Mouse (Mus musculus) MEL (cell line): Measurements from ENCODE around the gene Slc30a3. TPM values are rescaled to one million over a fixed set of nuclear protein-coding genes. Genes with fewer than 3 reads are reported as not detected.

Source experiments
- DNase-seq: peaks from one replicate; pipeline ENCODE4 v3.0.0; 2011; ENCODE audit warnings: low read depth, low spot score
- H3K27ac ChIP-seq: 2 replicates; pipeline ENCODE4 v1.5.1; 2012; ENCODE audit warnings: low read depth, mild to moderate bottlenecking, control low read depth, low read length, moderate library complexity; ENCODE audit not compliant: control insufficient read depth
- H3K27me3 ChIP-seq, 2 experiments: fragments of 150-350 bp in 1 of 2; sonication (generic) in 1 of 2; 2 replicates each; pipeline ENCODE4 v1.6.1; 2012; ENCODE audit warnings: low read length in 2 of 2, mild to moderate bottlenecking in 2 of 2, improper control_type of control experiment in 1 of 2, moderate library complexity in 1 of 2; ENCODE audit not compliant: insufficient read depth in 2 of 2, control insufficient read depth in 1 of 2
- H3K36me3 ChIP-seq, 2 experiments: 2 replicates each; pipeline ENCODE4 v1.6.1; 2012 to 2014; ENCODE audit warnings: low read length in 2 of 2, improper control_type of control experiment in 1 of 2, inconsistent platforms in 1 of 2, mild to moderate bottlenecking in 1 of 2; ENCODE audit not compliant: insufficient read depth in 2 of 2, control insufficient read depth in 1 of 2
- H3K4me1 ChIP-seq, 2 experiments: fragments of 150-350 bp in 1 of 2; sonication (generic) in 1 of 2; 2 replicates each; pipeline ENCODE4 v1.6.1; 2012; ENCODE audit warnings: low read length in 2 of 2, improper control_type of control experiment in 1 of 2, mild to moderate bottlenecking in 1 of 2; ENCODE audit not compliant: insufficient read depth in 2 of 2, control insufficient read depth in 1 of 2
- H3K4me3 ChIP-seq, 2 experiments: fragments of 150-350 bp in 1 of 2; sonication (generic) in 1 of 2; 2 replicates each; pipeline ENCODE4 v1.5.1; 2012; ENCODE audit warnings: low read depth in 2 of 2, low read length in 2 of 2, mild to moderate bottlenecking in 2 of 2, moderate library complexity in 2 of 2, control low read depth in 1 of 2, improper control_type of control experiment in 1 of 2; ENCODE audit not compliant: control insufficient read depth in 1 of 2, insufficient read depth in 1 of 2
- H3K79me2 ChIP-seq: 2 replicates; pipeline ENCODE4 v1.6.1; 2012; ENCODE audit warnings: mild to moderate bottlenecking, low read length, moderate library complexity; ENCODE audit not compliant: control insufficient read depth, poor library complexity, insufficient read depth
- H3K9ac ChIP-seq: 2 replicates; pipeline ENCODE4 v1.6.1; 2012; ENCODE audit warnings: low read depth, mild to moderate bottlenecking, control low read depth, low read length, moderate library complexity; ENCODE audit not compliant: control insufficient read depth, poor library complexity, severe bottlenecking
- H3K9me3 ChIP-seq: fragments of 150-350 bp; sonication (generic); replicated peaks from 2 replicates; pipeline ENCODE4 v1.6.1; 2012; ENCODE audit warnings: mild to moderate bottlenecking, low read length, improper control_type of control experiment, moderate library complexity; ENCODE audit not compliant: insufficient read depth
- BHLHE40 ChIP-seq: IDR thresholded peaks from 2 replicates; pipeline ENCODE4 v1.6.1; 2012; ENCODE audit warnings: low read depth, mild to moderate bottlenecking, inconsistent platforms, low read length, improper control_type of control experiment, borderline replicate concordance
- CHD1 ChIP-seq: IDR thresholded peaks from 2 replicates; pipeline ENCODE4 v1.6.1; 2012; ENCODE audit warnings: low read depth, mild to moderate bottlenecking, inconsistent platforms, low read length, improper control_type of control experiment
- CTCF ChIP-seq, 3 experiments: IDR thresholded peaks in 2 of 3; conservative IDR thresholded peaks in 1 of 3; 2 replicates each; pipeline ENCODE4 v1.5.1; 2011 to 2012; ENCODE audit warnings: low read length in 3 of 3, low read depth in 2 of 3, mild to moderate bottlenecking in 2 of 3, improper control_type of control experiment in 1 of 3, inconsistent platforms in 1 of 3, mixed read lengths in 1 of 3, moderate library complexity in 1 of 3; ENCODE audit not compliant: control insufficient read depth in 1 of 3, insufficient read depth in 1 of 3, poor library complexity in 1 of 3, severe bottlenecking in 1 of 3
- ETS1 ChIP-seq: IDR thresholded peaks from 2 replicates; pipeline ENCODE4 v1.6.1; 2012; ENCODE audit warnings: low read depth, mild to moderate bottlenecking, inconsistent platforms, low read length, improper control_type of control experiment, moderate library complexity
- GATA1 ChIP-seq: IDR thresholded peaks from 2 replicates; pipeline ENCODE4 v1.6.1; 2011; ENCODE audit warnings: low read depth, low read length, improper control_type of control experiment
- JUND ChIP-seq: IDR thresholded peaks from 2 replicates; pipeline ENCODE4 v1.6.1; 2011; ENCODE audit warnings: low read depth, mild to moderate bottlenecking, improper control_type of control experiment, low read length
- MAFK ChIP-seq: IDR thresholded peaks from 2 replicates; pipeline ENCODE4 v1.6.1; 2011; ENCODE audit warnings: low read depth, mild to moderate bottlenecking, low read length, improper control_type of control experiment, borderline replicate concordance
- NELFE ChIP-seq: IDR thresholded peaks from 2 replicates; pipeline ENCODE4 v1.6.1; 2011; ENCODE audit warnings: low read depth, low read length, improper control_type of control experiment
- RCOR1 ChIP-seq: IDR thresholded peaks from 2 replicates; pipeline ENCODE4 v1.6.1; 2012; ENCODE audit warnings: low read depth, mild to moderate bottlenecking, inconsistent platforms, low read length, improper control_type of control experiment
- SMC3 ChIP-seq: IDR thresholded peaks from 2 replicates; pipeline ENCODE4 v1.6.1; 2011; ENCODE audit warnings: low read depth, low read length, improper control_type of control experiment
- UBTF ChIP-seq: IDR thresholded peaks from 2 replicates; pipeline ENCODE4 v1.6.1; 2012; ENCODE audit warnings: low read depth, mild to moderate bottlenecking, inconsistent platforms, low read length, improper control_type of control experiment, moderate library complexity, borderline replicate concordance; ENCODE audit not compliant: insufficient read depth
- USF1 ChIP-seq: IDR thresholded peaks from 2 replicates; pipeline ENCODE4 v1.6.1; 2014; ENCODE audit warnings: low read depth, mild to moderate bottlenecking, inconsistent platforms, low read length, improper control_type of control experiment, moderate library complexity
- ZC3H11A ChIP-seq: IDR thresholded peaks from 2 replicates; pipeline ENCODE4 v1.6.1; 2012; ENCODE audit warnings: low read depth, mild to moderate bottlenecking, inconsistent platforms, low read length, improper control_type of control experiment
- ZKSCAN1 ChIP-seq: IDR thresholded peaks from 2 replicates; pipeline ENCODE4 v1.6.1; 2012; ENCODE audit warnings: low read depth, mild to moderate bottlenecking, inconsistent platforms, low read length, improper control_type of control experiment, moderate library complexity
- polyA plus RNA-seq, 2 experiments: library from polyadenylated mRNA; stranded (reverse) in 1 of 2; unstranded in 1 of 2; fragments of >175 nt in 1 of 2; fragments of >200 nt in 1 of 2; gene quantifications; 2 replicates each; pipeline versions ENCODE4 v1.2.1 to v1.2.4; 2012; ENCODE audit warnings: low replicate concordance in 2 of 2, low read depth in 1 of 2; ENCODE audit not compliant: insufficient read length in 2 of 2, insufficient read depth in 1 of 2, missing spikeins in 1 of 2
- total RNA-seq: library from RNA; depleted of rRNA; stranded (reverse); fragments of 300-350 nt; gene quantifications from 2 replicates; pipeline ENCODE4 v1.2.3, GENCODE M21; 2012

Gene Slc30a3
- total and polyA plus RNA-seq, 3 experiments: not detected

DNA sequence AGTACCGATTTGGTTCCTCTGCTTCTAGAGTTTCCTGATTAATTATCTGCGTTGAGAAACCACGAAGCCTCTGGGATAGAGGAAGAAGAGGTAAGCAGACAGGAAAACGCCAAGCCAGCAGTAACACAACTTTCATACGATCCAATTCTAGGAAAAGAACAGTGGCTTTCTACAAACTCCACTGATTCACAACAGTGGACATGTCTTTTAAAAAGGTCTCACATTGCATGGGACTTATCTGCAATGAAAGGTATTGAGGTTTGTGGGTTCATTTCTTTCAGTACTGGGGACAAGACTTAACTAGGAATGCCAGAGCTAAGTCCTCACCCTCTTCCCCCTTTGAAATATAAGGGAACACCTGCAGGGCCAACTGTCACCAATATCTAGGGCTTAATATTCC lies 61.0 kb downstream of the Slc30a3 start:
- TF ChIP-seq MAFK (peak; percentile 69), ETS1 (0 out of 2 replicates have a peak, but pooled peaks have one; percentile 31), CTCF (IDR thresholded peaks at IDR 0.05 in 2 of 3, conservative IDR thresholded peaks at IDR 0.05 in 1 of 3; ENCODE audit: control insufficient read depth in 1 of 3, insufficient read depth in 1 of 3, low read depth in 2 of 3, low read length in 3 of 3, poor library complexity in 1 of 3, severe bottlenecking in 1 of 3) (no peak), ZKSCAN1 (no peak), CHD1 (0 out of 2 replicates have a peak, but pooled peaks have one; percentile 60), RCOR1 (peak; percentile 35; the same call in 1 of the 2 replicates), GATA1 (peak; percentile 40), SMC3 (no peak)
- Histone ChIP-seq H3K36me3 (peaks cover 0 to 16% of the 10 kb centered on the region in 2 experiments; a peak in 3 of 4 replicates), H3K27me3 (no peaks in the 10 kb centered on the region), H3K9me3 (no peaks in the 10 kb centered on the region), H3K4me1 (peaks cover 5 to 14% of the 10 kb centered on the region in 2 experiments), H3K4me3 (peak overlapping the region; percentile 74 to 95), H3K79me2 (peaks cover 6% of the 10 kb centered on the region), H3K9ac (peak overlapping the region; percentile 96), H3K27ac (peak overlapping the region; percentile 1; the same call in 1 of the 2 replicates)
- DNase-seq: peak; percentile 62

- Histone ChIP-seq H3K4me3 (peak overlapping the region in 1 of 2 experiments; percentile 95; a peak in 1 of 4 replicates), H3K9ac (no peak overlapping the region), H3K36me3 (peaks cover 0 to 16% of the 10 kb centered on the region in 2 experiments; a peak in 3 of 4 replicates), H3K79me2 (peaks cover 6% of the 10 kb centered on the region), H3K27me3 (no peaks in the 10 kb centered on the region), H3K27ac (no peak overlapping the region), H3K9me3 (no peaks in the 10 kb centered on the region), H3K4me1 (peaks cover 5 to 14% of the 10 kb centered on the region in 2 experiments)
- TF ChIP-seq BHLHE40 (no peak), ZC3H11A (no peak), NELFE (no peak), JUND (no peak), USF1 (no peak), UBTF (no peak), MAFK (no peak)
- DNase-seq: no peak
Observed at GRCm38 (mm10) chr5:31046416-31046815, 61.6 kb downstream of the Slc30a3 start.
